Mouse (Mus musculus) T-helper 1 cell (primary cell): ENCODE data around the gene Enpep.

Experiments
- in situ Hi-C: fragments of 300-600 bp; cut with MboI, MseI; formaldehyde crosslinking; loops from one replicate; pipeline ENCODE4 v1.15.1; 2025; ENCODE audit warnings: high pct_unique_total_duplicates

Enpep gene

GRCm38 (mm10) chr3:129250997-129251396 lies 81.5 kb downstream of the Enpep start:
- in situ Hi-C loops = no loop called here

GRCm38 (mm10) chr3:129238664-129239258 lies 93.8 kb downstream of the Enpep start:
- in situ Hi-C loops = no loop called here

- in situ Hi-C loops = no loop called here
Observed at GRCm38 (mm10) chr3:129238010-129238409, 94.5 kb downstream of the Enpep start.

- in situ Hi-C loops = no loop called here
Observed at GRCm38 (mm10) chr3:129227331-129227730, 105.2 kb downstream of the Enpep start.

- in situ Hi-C loops = no loop called here
Observed at GRCm38 (mm10) chr3:129226681-129227080, 105.8 kb downstream of the Enpep start.

- in situ Hi-C loops = no loop called here
Observed at GRCm38 (mm10) chr3:129225577-129226289, 106.8 kb downstream of the Enpep start.

GRCm38 (mm10) chr3:129224806-129225576 lies 107.5 kb downstream of the Enpep start:
- in situ Hi-C loops = no loop called here

GRCm38 (mm10) chr3:129223964-129224805 lies 108.3 kb downstream of the Enpep start:
- in situ Hi-C loops = no loop called here

- in situ Hi-C loops = no loop called here
Observed at GRCm38 (mm10) chr3:129223401-129223800, 109.1 kb downstream of the Enpep start.

GRCm38 (mm10) chr3:129222448-129223290 lies 109.9 kb downstream of the Enpep start:
- in situ Hi-C loops = no loop called here

GRCm38 (mm10) chr3:129221380-129222260 lies 110.9 kb downstream of the Enpep start:
- in situ Hi-C loops = no loop called here

GRCm38 (mm10) chr3:129220681-129221379 lies 111.7 kb downstream of the Enpep start:
- in situ Hi-C loops = no loop called here

GRCm38 (mm10) chr3:129220086-129220670 lies 112.3 kb downstream of the Enpep start:
- in situ Hi-C loops = no loop called here
